Mouse (Mus musculus) heart, adult 2 months (tissue): ENCODE data around the gene Grem1.

Source experiments
- CTCF ChIP-seq: fragments of 200-600 bp; IDR thresholded peaks from 2 replicates; pipeline ENCODE4 v1.8.1; 2022; ENCODE audit warnings: antibody characterized with exemption, mild to moderate bottlenecking, moderate library complexity
- POLR2A ChIP-seq: fragments of 200-500 bp; IDR thresholded peaks from 2 replicates; pipeline ENCODE4 v1.6.1; 2011; ENCODE audit warnings: mild to moderate bottlenecking, low read depth, low read length, control low read depth; ENCODE audit not compliant: insufficient read depth

DNA sequence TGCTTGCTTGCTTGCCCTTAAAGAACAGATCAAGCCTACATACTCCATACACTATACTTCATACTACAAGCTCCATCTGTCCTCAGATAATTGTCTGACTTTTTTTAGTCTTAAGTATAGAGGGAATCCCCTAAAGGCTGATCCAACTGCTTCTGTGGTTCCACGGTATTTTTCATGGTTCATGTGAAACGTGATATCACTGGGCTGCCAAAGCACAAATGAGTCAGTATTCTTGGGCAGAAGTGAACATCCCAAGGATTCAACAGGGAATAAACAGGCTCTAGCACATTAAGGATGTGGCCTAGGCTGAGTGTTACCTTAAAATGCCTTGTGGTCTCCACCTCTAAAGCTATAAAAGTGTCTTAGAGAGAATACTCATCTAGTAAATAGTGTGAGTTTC, 45.0 kb downstream of the Grem1 start:
- TF ChIP-seq POLR2A: no peak
- TF ChIP-seq CTCF: no peak
